Mouse (Mus musculus): ENCODE results near the gene Ptprn2.

Gene Ptprn2

GRCm38 (mm10) chr12:117280790-117281189, 795.3 kb downstream of the Ptprn2 start:
- no peak for DNase-seq

- no peak for DNase-seq
Observed at GRCm38 (mm10) chr12:117282659-117283058, 797.1 kb downstream of the Ptprn2 start.

- DNase-seq: no peak
Observed at GRCm38 (mm10) chr12:117287456-117287855, 801.9 kb downstream of the Ptprn2 start.

- no peak for DNase-seq
Observed at GRCm38 (mm10) chr12:117291943-117292342, 806.4 kb downstream of the Ptprn2 start.

- no peak for DNase-seq
Observed at GRCm38 (mm10) chr12:117296792-117297191, 811.3 kb downstream of the Ptprn2 start.

GRCm38 (mm10) chr12:117299084-117299483, 813.6 kb downstream of the Ptprn2 start:
- DNase-seq: no peak

- no peak for DNase-seq
Observed at GRCm38 (mm10) chr12:117304751-117305624, 819.5 kb downstream of the Ptprn2 start.

- no peak for DNase-seq
Observed at GRCm38 (mm10) chr12:117305625-117306105, 820.1 kb downstream of the Ptprn2 start.

- no peak for DNase-seq
Observed at GRCm38 (mm10) chr12:117312079-117312478, 826.6 kb downstream of the Ptprn2 start.

GRCm38 (mm10) chr12:117314987-117315386, 829.5 kb downstream of the Ptprn2 start:
- no peak for DNase-seq

- no peak for DNase-seq
Observed at GRCm38 (mm10) chr12:117315661-117316060, 830.1 kb downstream of the Ptprn2 start.

GRCm38 (mm10) chr12:117318229-117318628, 832.7 kb downstream of the Ptprn2 start:
- no peak for DNase-seq

- no peak for DNase-seq
Observed at GRCm38 (mm10) chr12:117323017-117323416, 837.5 kb downstream of the Ptprn2 start.

Data from kidney, adult 18-20 months (tissue).